15 mouse cellular contexts compared by ENCODE assay signal in the genomic region with DNA sequence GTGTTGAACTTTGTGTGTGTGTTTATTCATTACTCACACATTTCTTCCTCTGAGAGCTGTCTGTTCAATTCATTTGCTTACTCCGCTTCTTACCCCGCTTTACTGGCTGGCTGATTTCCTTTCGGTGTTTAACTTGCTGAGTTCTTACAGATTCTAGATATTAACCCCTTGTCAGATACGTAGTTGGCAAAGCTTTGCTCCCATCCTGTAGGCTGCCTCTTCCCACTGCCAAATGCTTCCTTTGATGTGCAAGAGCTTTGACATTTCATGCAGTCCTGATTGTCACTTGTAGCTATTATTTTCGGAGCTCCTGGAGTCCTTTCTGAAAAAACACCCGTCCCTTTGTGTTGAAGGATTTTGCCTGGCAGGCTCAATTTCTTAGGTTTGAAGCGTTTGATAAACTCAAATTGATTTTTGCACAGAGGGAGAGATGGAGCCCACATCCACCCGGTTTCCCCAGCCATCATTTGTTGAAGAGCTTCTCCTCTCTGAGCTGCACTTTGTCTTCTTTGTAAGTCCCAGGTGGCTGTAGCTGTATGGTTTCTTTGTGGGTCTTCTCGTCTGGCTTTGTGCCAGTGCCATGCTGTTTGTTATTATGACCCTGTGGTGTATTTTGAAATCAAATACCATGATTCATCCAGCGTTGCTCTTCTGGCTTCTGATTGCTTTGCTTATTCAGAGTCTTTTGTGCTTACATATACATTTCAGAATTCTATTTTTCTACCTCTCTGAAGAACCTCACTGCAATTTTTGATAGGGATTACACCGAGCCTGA. TPM values are rescaled to one million over a fixed set of nuclear protein-coding genes. Genes with fewer than 3 reads are reported as not detected.
DNase-seq lines count a peak whose midpoint lies in the region; ATAC-seq and TF ChIP-seq lines count a peak whose summit lies in the region.
"Had no signal": no experiment of that assay in that cellular context is flagged by ENCODE, and none has a peak within 500 bp of the region (broad histone marks: within the 10 kb centered on the region; RNA-seq: fewer than 3 reads in every experiment).

No protein-coding gene starts in this region.

- WGBS in forebrain, embryonic 16.5 days, result 16% methylated on average over 11 of the region's 11 CpGs
- 53% methylated on average over 11 of the region's 11 CpGs for WGBS in kidney, adult 2 months

- no peak overlapping the region for H3K4me2 ChIP-seq in forebrain, embryonic 16.5 days (ENCODE audit: low read length)
- H3K4me2 ChIP-seq: limb, embryonic 13.5 days had no signal

- H3K9ac ChIP-seq in forebrain, embryonic 16.5 days (replicated peaks; ENCODE audit: low read depth, low read length), result no peak overlapping the region
- H3K9ac ChIP-seq: limb, embryonic 13.5 days; liver, postnatal 0 days had no signal

- no peak for TF ChIP-seq POLR2A in kidney, adult 2 months (IDR thresholded peaks at IDR 0.05; ENCODE audit: low read depth, low read length)

- peaks cover 4% of the 10 kb centered on the region for H3K4me1 ChIP-seq in forebrain, embryonic 16.5 days (replicated peaks; ENCODE audit: control insufficient read depth, insufficient read depth, low read length)
- H3K4me1 ChIP-seq in kidney, adult 2 months (ENCODE audit: control insufficient read depth, insufficient read depth, low read length), result no peaks in the 10 kb centered on the region

- no peaks in the 10 kb centered on the region; the same call in 1 of the 2 replicates for H3K9me3 ChIP-seq in forebrain, embryonic 16.5 days (ENCODE audit: control insufficient read depth, low read length)
- H3K9me3 ChIP-seq: limb, embryonic 13.5 days had no signal

- no peaks in the 10 kb centered on the region for H3K36me3 ChIP-seq in forebrain, embryonic 16.5 days (ENCODE audit: control insufficient read depth, insufficient read depth)
- H3K36me3 ChIP-seq in kidney, adult 2 months (ENCODE audit: control insufficient read depth, insufficient read depth, low read length), result no peaks in the 10 kb centered on the region
- H3K36me3 ChIP-seq: limb, embryonic 13.5 days had no signal

- H3K4me3 ChIP-seq in layer of hippocampus, adult 2 months, result no peak overlapping the region
- no peak overlapping the region for H3K4me3 ChIP-seq in forebrain, embryonic 16.5 days (replicated peaks; ENCODE audit: low read length)
- no peak overlapping the region for H3K4me3 ChIP-seq in kidney, adult 2 months (ENCODE audit: insufficient read depth, low read depth, low read length)
- H3K4me3 ChIP-seq: limb, embryonic 13.5 days had no signal

- H3K27me3 ChIP-seq in forebrain, embryonic 16.5 days (replicated peaks; ENCODE audit: control insufficient read depth, insufficient read depth, low read length), result no peaks in the 10 kb centered on the region
- no peaks in the 10 kb centered on the region for H3K27me3 ChIP-seq in kidney, adult 2 months (replicated peaks; ENCODE audit: control insufficient read depth, insufficient read depth, low read length)
- H3K27me3 ChIP-seq: limb, embryonic 13.5 days had no signal

- H3K27ac ChIP-seq in layer of hippocampus, adult 2 months, result peak overlapping the region; percentile 54
- H3K27ac ChIP-seq in forebrain, embryonic 16.5 days (ENCODE audit: low read length), result no peak overlapping the region
- no peak overlapping the region for H3K27ac ChIP-seq in kidney, adult 2 months (ENCODE audit: insufficient read depth, low read depth, low read length)
- H3K27ac ChIP-seq: limb, embryonic 13.5 days had no signal

- TF ChIP-seq CTCF in layer of hippocampus, adult 2 months (conservative IDR thresholded peaks at IDR 0.05), result no peak
- TF ChIP-seq CTCF in kidney, adult 2 months (conservative IDR thresholded peaks at IDR 0.05; ENCODE audit: insufficient read depth, insufficient read length, low read depth, low read length), result no peak

- peak; percentile 43; the same call in 1 of the 2 replicates for ATAC-seq in forebrain, embryonic 16.5 days
- ATAC-seq: activated CD4-positive, CD25-positive, alpha-beta regulatory T cell, adult 4 months; liver, postnatal 0 days had no signal

- DNase-seq in cerebellum, postnatal 14 days, result peak; percentile 42 to 52
- no peak for DNase-seq in cerebellum, adult 11-12 months
- no peak for DNase-seq in layer of hippocampus, adult 2 months (ENCODE audit: low spot score in 2 of 2)
- no peak for DNase-seq in layer of hippocampus, postnatal 14 days (ENCODE audit: low spot score in 2 of 2)
- DNase-seq in Muller cell, postnatal 12 days (ENCODE audit: inconsistent ontology term), result peak; percentile 78
- no peak for DNase-seq in gastrocnemius, adult 8-10 months (ENCODE audit: low spot score in 2 of 2)
- no peak for DNase-seq in kidney, adult 2 months
- DNase-seq: liver, postnatal 0 days; thymus, adult 2 months had no signal

RNA-seq across cellular contexts. Expression of a gene that starts 47.5 kb away (rescaled TPM):
- total RNA-seq in layer of hippocampus, adult 2 months (2021), result 1 to 10 TPM; 5.6 to 8.3 TPM
- total RNA-seq in layer of hippocampus, postnatal 14 days (2021), result 1 to 10 TPM; 3.1 to 4.4 TPM
- 0.20 and 0.28 TPM in 2 replicates for polyA plus RNA-seq in forebrain, embryonic 16.5 days (2015; fragmentation: Nextera tagmentation; extraction: Ambion mirVana)
- under 1 TPM in 1 of 4 experiments, not detected in 3; 0.08 TPM for total RNA-seq in gastrocnemius, adult 8-10 months (2022)
- 0.04 and 0.08 TPM in 2 replicates for polyA plus RNA-seq in kidney, adult 2 months (2012; rRNA removed)
- total RNA-seq: common myeloid progenitor, adult 5-6 weeks; granulocyte monocyte progenitor cell, adult 5-6 weeks; megakaryocyte progenitor cell, adult 5-6 weeks had no signal
- polyA plus RNA-seq: activated CD4-positive, CD25-positive, alpha-beta regulatory T cell, adult 4 months; limb, embryonic 13.5 days; liver, postnatal 0 days had no signal

Comparison
In these comparisons a context has a peak if more than half of its experiments do, and no peak if none do; other contexts are left out.
1. DNase-seq: peak in cerebellum, postnatal 14 days (2 of 2) and Muller cell, postnatal 12 days (single experiment); none in cerebellum, adult 11-12 months (single experiment), layer of hippocampus, adult 2 months (0 of 2), layer of hippocampus, postnatal 14 days (0 of 2), gastrocnemius, adult 8-10 months (0 of 2) and kidney, adult 2 months (single experiment).